Mouse (Mus musculus): Measurements from ENCODE around the gene Ptpru.
A peak's percentile ranks its signal among the peaks of the same experiment; 100 is the strongest.
"Not testable (repeated sequence)": the region's sequence is repeated elsewhere in the genome, so short reads cannot be mapped to it uniquely, and the experiment has no call there.

The Ptpru gene

GRCm38 (mm10) chr4:131836351-131836881, 1.7 kb downstream of the Ptpru start:
- no peak for DNase-seq (ENCODE audit: extremely low read depth, low read depth)

GRCm38 (mm10) chr4:131833971-131834609, 4.0 kb downstream of the Ptpru start:
- DNase-seq (ENCODE audit: extremely low read depth, low read depth) = no peak

- no peak for DNase-seq (ENCODE audit: extremely low read depth, low read depth)
Measured at GRCm38 (mm10) chr4:131832759-131833407, 5.2 kb downstream of the Ptpru start.

- DNase-seq (ENCODE audit: extremely low read depth, low read depth) = no peak
Measured at GRCm38 (mm10) chr4:131831546-131832045, 6.5 kb downstream of the Ptpru start.

GRCm38 (mm10) chr4:131829123-131829522, 9.0 kb downstream of the Ptpru start:
- peak; percentile 84 for DNase-seq (ENCODE audit: extremely low read depth, low read depth)

GRCm38 (mm10) chr4:131826905-131827304, 11.2 kb downstream of the Ptpru start:
- no peak for DNase-seq (ENCODE audit: extremely low read depth, low read depth)

- DNase-seq (ENCODE audit: extremely low read depth, low read depth) = no peak
Measured at GRCm38 (mm10) chr4:131825830-131826229, 12.3 kb downstream of the Ptpru start.

- DNase-seq (ENCODE audit: extremely low read depth, low read depth) = no peak
Measured at GRCm38 (mm10) chr4:131824939-131825338, 13.1 kb downstream of the Ptpru start.

- DNase-seq (ENCODE audit: extremely low read depth, low read depth) = no peak
Measured at GRCm38 (mm10) chr4:131822583-131822982, 15.5 kb downstream of the Ptpru start.

- DNase-seq (ENCODE audit: extremely low read depth, low read depth) = no peak
Measured at GRCm38 (mm10) chr4:131821161-131821731, 16.8 kb downstream of the Ptpru start.

GRCm38 (mm10) chr4:131818926-131819325, 19.2 kb downstream of the Ptpru start:
- no peak for DNase-seq (ENCODE audit: extremely low read depth, low read depth)

- DNase-seq (ENCODE audit: extremely low read depth, low read depth) = no peak
Measured at GRCm38 (mm10) chr4:131815774-131816173, 22.3 kb downstream of the Ptpru start.

GRCm38 (mm10) chr4:131814869-131815268, 23.2 kb downstream of the Ptpru start:
- no peak for DNase-seq (ENCODE audit: extremely low read depth, low read depth)

- DNase-seq (ENCODE audit: extremely low read depth, low read depth) = no peak
Measured at GRCm38 (mm10) chr4:131813798-131814197, 24.3 kb downstream of the Ptpru start.

- no peak for DNase-seq (ENCODE audit: extremely low read depth, low read depth)
Measured at GRCm38 (mm10) chr4:131812458-131812857, 25.6 kb downstream of the Ptpru start.

GRCm38 (mm10) chr4:131805255-131805654, 32.8 kb downstream of the Ptpru start:
- no peak for DNase-seq (ENCODE audit: extremely low read depth, low read depth)

GRCm38 (mm10) chr4:131804732-131805131, 33.4 kb downstream of the Ptpru start:
- DNase-seq (ENCODE audit: extremely low read depth, low read depth) = not testable (repeated sequence)

- DNase-seq (ENCODE audit: extremely low read depth, low read depth) = no peak
Measured at GRCm38 (mm10) chr4:131803846-131804245, 34.2 kb downstream of the Ptpru start.

GRCm38 (mm10) chr4:131798968-131799367, 39.1 kb downstream of the Ptpru start:
- DNase-seq (ENCODE audit: extremely low read depth, low read depth) = no peak

GRCm38 (mm10) chr4:131797920-131798319, 40.2 kb downstream of the Ptpru start:
- DNase-seq (ENCODE audit: extremely low read depth, low read depth) = no peak

GRCm38 (mm10) chr4:131797483-131797882, 40.6 kb downstream of the Ptpru start:
- no peak for DNase-seq (ENCODE audit: extremely low read depth, low read depth)

Data from MEL-GATA-1-ER (cell line).